Mouse (Mus musculus) bone marrow macrophage, adult 2 months (primary cell): ENCODE data around the gene Adgrg7.

Source experiments
- CTCF ChIP-seq: IDR thresholded peaks from 2 replicates; pipeline ENCODE4 v1.5.1; 2012; ENCODE audit warnings: low read depth, mild to moderate bottlenecking, low read length, moderate library complexity
- POLR2A ChIP-seq: IDR thresholded peaks from 2 replicates; pipeline ENCODE4 v1.6.1; 2012; ENCODE audit warnings: mild to moderate bottlenecking, low read depth, low read length, borderline replicate concordance

- no peak for TF ChIP-seq CTCF
- TF ChIP-seq POLR2A = no peak
Observed at GRCm38 (mm10) chr16:56716557-56717179, 79.0 kb downstream of the Adgrg7 start.
